Mouse (Mus musculus): ENCODE data around the gene Rcor1. TPM values are rescaled to one million over a fixed set of nuclear protein-coding genes. Genes with fewer than 3 reads are reported as not detected.

The Rcor1 gene
- total RNA-seq, 2 experiments from 2014 or later = 7.1 to 7.3 TPM

DNA sequence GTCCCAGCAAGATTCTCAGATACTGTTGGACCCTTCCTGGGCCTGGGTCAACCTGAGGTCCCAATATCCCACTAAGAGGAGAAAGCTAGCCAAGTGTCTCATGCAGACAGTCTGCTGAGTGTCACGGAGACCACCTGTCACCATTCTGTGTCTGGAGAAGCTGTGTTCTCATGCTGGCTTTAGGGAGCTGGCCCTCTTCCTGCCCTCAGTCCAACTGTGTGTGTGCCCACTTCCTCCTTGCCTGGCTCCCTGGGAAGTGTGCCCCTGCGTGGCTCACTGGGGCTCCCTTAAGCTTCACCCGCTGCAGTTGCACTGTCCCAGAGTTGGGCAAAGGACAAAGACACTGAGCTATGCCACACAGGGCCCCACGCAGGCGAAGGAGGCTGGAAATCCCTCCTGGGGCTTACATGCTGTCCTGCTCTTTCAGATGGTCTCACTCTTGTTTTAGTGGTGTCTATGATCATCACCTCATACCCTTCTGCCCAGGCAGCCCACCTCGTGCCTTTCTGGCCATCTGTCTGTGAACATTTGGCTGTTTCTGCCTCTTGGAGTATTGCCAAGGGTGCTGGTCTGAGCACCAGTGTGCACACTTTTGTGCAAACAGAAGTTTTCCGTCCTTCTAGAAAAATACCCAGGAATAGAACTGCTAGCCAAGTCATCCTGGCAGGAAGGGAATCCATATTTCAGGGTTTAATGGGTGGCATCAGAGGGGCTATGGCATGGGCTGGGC, 114.0 kb downstream of the Rcor1 start:
- no peak for DNase-seq
- intact Hi-C loops (cut with DNase I) = no loop called here

DNA sequence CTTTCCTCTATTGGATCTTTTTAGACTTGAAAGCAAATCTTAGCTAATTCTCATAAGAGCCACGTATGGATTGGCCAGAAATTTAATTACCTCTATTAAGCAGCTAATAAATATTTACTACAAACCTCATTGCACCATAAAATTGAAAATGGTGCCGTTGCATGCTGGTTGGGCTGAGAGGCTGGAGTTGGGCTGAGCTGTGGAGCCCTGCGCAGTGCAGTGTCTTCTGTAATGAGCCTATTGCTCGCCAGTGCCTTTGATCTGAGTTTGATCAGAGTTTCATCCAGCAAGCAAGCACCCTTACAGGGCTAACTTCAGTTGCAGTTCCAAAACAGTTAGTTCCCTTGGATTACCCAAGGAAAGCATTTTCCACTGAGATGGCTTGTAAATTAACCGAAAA, 114.8 kb downstream of the Rcor1 start:
- DNase-seq = no peak
- intact Hi-C loops (cut with DNase I) = no loop called here

DNA sequence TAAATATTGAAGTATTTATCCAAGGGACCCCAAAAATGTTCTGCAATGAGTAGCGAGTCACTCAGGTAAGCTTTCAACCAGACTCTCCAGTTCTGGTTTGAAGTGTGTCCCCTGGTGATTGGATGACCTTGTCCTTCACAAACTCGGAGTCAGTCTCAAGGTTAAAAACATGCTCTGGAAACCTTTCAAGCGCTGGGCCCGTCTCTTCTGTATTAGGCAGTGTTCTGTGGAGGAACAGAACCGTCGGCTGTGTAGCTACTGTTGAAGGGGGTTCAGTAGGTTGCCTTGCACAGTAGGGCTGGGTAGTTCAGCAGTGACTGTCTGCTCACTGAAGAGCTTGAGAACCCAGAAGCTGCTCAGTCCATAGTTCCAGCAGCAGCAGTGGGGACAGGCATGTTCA, 115.5 kb downstream of the Rcor1 start:
- intact Hi-C loops (cut with DNase I) = no loop called here
- DNase-seq = no peak

DNA sequence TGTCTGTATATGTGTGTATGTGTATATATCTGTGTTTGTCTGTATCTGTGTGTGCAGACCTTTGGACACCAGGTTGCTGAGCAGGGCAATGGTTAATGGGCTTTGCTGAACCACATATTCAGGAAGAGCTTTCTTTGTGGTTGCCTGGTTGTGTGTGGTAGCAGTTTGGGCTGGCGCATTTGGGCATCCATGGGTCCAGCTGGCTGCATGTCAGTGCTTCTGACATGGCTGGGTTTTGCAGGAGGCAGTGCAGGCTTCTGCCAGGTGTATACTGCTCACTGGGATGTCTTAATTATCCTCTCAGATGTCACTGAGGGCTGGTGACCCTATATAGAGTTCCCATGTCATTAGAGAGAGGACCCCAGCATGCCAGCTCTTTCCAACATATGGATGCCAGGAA, 116.6 kb downstream of the Rcor1 start:
- intact Hi-C loops (cut with DNase I) = no loop called here
- DNase-seq = no peak

DNA sequence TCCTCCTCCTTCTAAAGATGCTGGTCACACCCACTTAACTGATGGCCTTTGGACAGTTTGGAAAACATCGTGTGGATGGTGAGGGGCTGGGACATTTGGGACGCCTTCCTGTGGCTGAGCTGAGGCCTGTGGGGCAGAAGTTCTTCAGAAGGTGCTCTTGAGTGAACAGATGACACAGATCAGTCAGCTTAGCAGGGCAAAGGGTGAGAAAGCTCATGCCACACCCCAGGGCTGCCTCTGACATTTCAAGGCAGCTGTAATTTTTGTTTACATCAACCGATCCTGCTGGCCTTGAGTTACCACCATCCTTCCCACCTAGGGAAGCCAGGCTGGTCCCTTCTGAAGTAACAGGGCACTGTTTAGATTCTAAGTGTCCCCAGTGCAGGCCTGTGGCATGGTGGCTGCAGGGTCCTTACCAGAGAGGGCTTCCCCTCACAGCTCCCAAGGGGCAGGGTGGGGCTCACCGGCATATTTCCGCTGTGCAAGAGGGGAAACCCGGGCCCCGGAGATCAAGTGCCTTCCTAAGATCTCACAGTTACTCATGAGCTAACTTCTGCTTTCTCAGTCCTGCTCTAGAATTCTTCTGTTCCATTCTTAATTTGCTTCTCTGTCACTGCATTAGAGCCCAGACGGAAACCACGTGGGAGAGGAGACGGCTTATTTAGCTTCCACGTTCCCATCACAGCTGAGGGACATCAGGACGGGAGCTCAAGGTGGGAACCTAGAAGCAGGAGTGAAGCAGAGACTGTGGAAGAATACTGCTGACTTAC, 120.7 kb downstream of the Rcor1 start:
- intact Hi-C loops (cut with DNase I) = no loop called here
- no peak for DNase-seq

DNA sequence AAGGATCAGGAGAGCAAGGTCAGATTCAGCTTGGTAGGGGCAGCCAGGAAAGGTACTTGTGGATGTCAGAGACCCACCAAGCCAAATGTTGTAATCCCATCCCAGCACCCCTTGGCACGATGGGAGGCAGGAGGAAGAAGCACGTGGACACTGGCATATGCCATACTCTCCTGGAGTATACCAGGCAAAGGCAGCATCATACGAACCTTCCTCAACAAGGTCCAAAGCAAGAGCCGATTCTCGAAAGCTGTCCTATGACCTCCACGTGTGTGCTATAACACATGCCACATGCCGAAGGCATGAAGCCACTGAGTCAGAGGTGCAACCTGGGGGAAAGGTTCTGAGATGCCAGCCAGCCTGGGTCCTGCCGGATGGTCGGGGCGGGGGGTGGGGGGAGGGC, 121.7 kb downstream of the Rcor1 start:
- intact Hi-C loops (cut with DNase I) = no loop called here
- DNase-seq = no peak

DNA sequence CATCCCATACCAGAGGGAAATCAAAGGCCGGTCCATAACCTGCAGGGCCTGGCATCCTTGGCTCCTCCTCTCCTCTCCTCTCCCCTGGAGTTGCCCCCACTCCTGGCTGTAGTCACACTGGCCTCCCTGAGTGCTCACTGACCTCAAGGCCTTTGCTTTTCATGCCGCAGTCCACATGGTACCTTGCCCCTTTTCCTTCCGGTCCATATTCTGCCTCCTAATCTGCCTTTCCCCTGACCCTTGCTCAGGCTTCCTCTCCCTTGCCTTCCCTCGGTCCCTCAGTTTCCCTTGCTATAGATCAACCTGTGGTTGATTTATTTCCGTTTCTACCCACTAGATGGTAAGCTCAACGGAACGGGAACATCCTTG, 122.8 kb downstream of the Rcor1 start:
- DNase-seq = no peak
- intact Hi-C loops (cut with DNase I) = no loop called here

DNA sequence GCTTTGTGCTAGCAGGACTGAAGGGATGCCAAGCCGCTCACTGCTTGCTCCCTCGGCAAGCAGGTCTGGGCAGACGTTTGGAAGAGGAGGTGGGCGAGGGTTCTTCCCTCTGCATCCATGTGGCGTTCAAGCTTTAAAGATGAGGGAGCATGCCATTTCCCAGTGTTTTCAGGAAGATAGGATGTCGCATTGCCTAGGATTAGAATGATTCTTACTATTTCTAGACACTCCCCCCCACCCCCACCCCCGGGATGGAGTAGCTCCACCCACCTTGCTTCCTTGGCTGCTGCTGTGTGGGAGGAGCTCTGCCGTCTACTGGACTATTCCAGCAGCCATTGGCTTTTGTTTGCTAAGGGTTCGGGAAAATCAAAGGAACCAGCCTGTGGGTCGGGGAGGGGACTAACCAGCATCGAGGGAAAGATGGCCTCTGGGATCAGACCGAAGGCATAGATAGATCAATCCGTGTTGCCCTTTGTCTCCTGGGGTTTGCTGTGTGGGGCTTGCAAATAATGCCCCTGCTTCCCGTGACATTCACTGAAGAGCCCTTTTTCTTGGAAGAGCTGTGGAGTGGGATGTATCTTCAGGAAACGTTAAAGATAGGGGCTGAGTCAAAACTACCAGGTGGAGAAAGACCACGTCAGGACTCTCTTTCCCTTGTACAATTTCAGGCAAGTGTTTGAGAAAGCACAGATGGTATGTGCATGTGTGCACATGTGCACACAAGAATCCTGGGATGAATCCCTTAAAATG, 123.3 kb downstream of the Rcor1 start:
- DNase-seq = no peak
- intact Hi-C loops (cut with DNase I) = no loop called here

DNA sequence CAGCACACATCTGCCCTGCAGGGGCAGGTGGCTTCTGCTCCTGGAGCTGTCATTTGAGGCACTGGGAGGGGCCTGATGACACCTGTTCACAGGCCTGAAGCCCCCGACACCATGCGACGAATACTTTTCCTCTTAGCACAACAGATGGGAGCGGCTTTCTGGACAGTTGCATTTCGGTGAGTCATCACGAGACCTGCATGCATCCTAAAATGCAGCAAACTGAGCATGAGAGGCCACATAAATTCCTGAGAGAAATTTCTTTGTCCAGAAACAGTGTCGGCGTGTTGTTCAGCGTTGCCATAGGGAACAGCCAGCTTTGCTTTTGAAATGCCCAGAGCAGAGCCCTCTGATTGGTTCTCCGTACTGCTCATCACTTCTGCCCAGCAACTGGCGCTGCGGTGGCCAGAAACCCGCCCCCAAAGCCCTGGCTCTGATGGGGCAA, 125.2 kb downstream of the Rcor1 start:
- peak; percentile 74 to 78 for DNase-seq
- intact Hi-C loops (cut with DNase I) = no loop called here

DNA sequence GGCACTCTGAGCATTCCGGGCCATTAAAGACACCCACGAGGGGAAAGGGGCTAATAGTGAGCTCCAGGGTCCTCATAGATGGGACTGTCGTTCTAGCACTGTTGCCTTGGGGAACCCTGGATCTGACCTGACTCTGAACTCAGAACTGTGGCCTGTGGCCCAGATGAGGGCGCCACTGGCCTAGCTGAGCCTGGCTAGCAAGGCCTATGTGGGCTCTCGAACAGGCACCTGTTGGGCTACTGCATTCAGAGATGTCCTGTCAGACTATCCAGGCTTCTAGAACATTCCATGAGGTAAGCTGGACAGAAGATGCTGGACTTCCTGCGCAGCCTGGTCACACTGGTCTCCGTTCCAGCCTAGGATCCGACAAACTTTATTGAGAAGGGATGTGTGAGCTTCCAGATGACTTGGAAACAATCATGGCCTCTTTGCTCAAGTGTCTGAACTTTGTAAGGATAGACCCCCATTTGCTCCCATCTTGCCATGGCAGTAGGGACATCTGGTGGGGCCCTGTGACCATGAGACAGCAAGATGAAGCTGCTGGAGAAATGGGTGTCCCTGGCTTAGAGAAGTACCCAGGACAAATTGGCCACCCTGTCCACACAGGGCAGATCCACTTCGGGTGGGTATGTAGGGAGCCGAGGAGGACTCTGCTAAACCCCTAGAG, 126.1 kb downstream of the Rcor1 start:
- peak in 1 of 2 experiments; percentile 26 for DNase-seq
- intact Hi-C loops (cut with DNase I) = no loop called here

Other genes starting within 250 kb of the Rcor1 start
- gene Mok, start 198.4 kb upstream of the Rcor1 start, total RNA-seq (2021) = under 1 TPM in 1 of 2 experiments, not detected in 1; 0.37 TPM
- gene Zfp839, start 189.1 kb upstream of the Rcor1 start, total RNA-seq (2021) = 1 to 10 TPM; 4.2 to 7.3 TPM
- 10 to 100 TPM; 22.3 to 24.6 TPM for gene Cinp, start 150.2 kb upstream of the Rcor1 start, total RNA-seq (2021)
- gene Tecpr2, start 150.1 kb upstream of the Rcor1 start, total RNA-seq (2021) = 1 to 10 TPM; 1.9 to 2.1 TPM
- gene Ankrd9, start 60.3 kb upstream of the Rcor1 start, total RNA-seq (2021) = 100 to 1,000 TPM; 161 to 219 TPM
- gene Traf3, start 127.0 kb downstream of the Rcor1 start, total RNA-seq (2021) = 10 to 100 TPM; 10.1 to 10.7 TPM
- not detected for gene 4930595D18Rik, start 145.1 kb downstream of the Rcor1 start, total RNA-seq (2021)
- not detected for gene Amn, start 231.7 kb downstream of the Rcor1 start, total RNA-seq (2021)

Measured in gastrocnemius, postnatal 36 days (tissue).